Mouse (Mus musculus): ENCODE measurements around the gene Bgn. TPM values are rescaled to one million over a fixed set of nuclear protein-coding genes. Genes with fewer than 3 reads are reported as not detected.

Gene Bgn
- 100 to 1,000 TPM; 303 to 408 TPM for total RNA-seq (2021)
- long read RNA-seq, experiment 1, transcript Bgn-201 (8 exons, 2,419 nt): major isoform, 260 of 300 reads
- long read RNA-seq, experiment 1, partial matches to known transcripts: 36 of 300 reads
- long read RNA-seq, experiment 1, other reads (novel, unspliced or antisense): 4 of 300 reads
- long read RNA-seq, experiment 2, transcript Bgn-201 (8 exons, 2,419 nt): major isoform, 177 of 211 reads
- long read RNA-seq, experiment 2, partial matches to known transcripts: 16 of 211 reads
- long read RNA-seq, experiment 2, other reads (novel, unspliced or antisense): 18 of 211 reads

- DNase-seq: peak; percentile 27
These were observed at the start of gene Bgn for GRCm38 (mm10) chrX:73483484-73483810. Bgn (plus strand) TSS chrX:73483602.

- no peak for DNase-seq
These were observed 48.1 kb upstream of the Bgn start, which contains the start of gene Trex2 for GRCm38 (mm10) chrX:73435252-73435651. Trex2 (minus strand) TSS chrX:73435344.

- DNase-seq: no peak
These were observed 42.0 kb upstream of the Bgn start for GRCm38 (mm10) chrX:73441428-73441827.

GRCm38 (mm10) chrX:73451949-73452348, 31.5 kb upstream of the Bgn start:
- DNase-seq: peak; percentile 75

GRCm38 (mm10) chrX:73458877-73459392, 24.5 kb upstream of the Bgn start, which contains the start of gene Haus7:
Haus7 (minus strand) TSS chrX:73459044.
- DNase-seq: peak; percentile 78

- DNase-seq: no peak
These were observed 22.6 kb upstream of the Bgn start for GRCm38 (mm10) chrX:73460792-73461191.

- peak; percentile 35 for DNase-seq
These were observed 17.8 kb upstream of the Bgn start for GRCm38 (mm10) chrX:73465483-73466186.

GRCm38 (mm10) chrX:73467446-73468241, 15.8 kb upstream of the Bgn start:
- peak; percentile 29 for DNase-seq

- DNase-seq: no peak
These were observed 15.1 kb upstream of the Bgn start for GRCm38 (mm10) chrX:73468330-73468729.

- no peak for DNase-seq
These were observed 14.7 kb upstream of the Bgn start for GRCm38 (mm10) chrX:73468752-73469151.

GRCm38 (mm10) chrX:73471764-73472163, 11.6 kb upstream of the Bgn start:
- DNase-seq: no peak

GRCm38 (mm10) chrX:73474340-73475165, 8.8 kb upstream of the Bgn start:
- DNase-seq: peak; percentile 15

GRCm38 (mm10) chrX:73475658-73476256, 7.6 kb upstream of the Bgn start:
- DNase-seq: no peak

- no peak for DNase-seq
These were observed 6.8 kb upstream of the Bgn start for GRCm38 (mm10) chrX:73476621-73477020.

GRCm38 (mm10) chrX:73477500-73477899, 5.9 kb upstream of the Bgn start:
- no peak for DNase-seq

GRCm38 (mm10) chrX:73479656-73480055, 3.7 kb upstream of the Bgn start:
- no peak for DNase-seq

- DNase-seq: no peak
These were observed 3.1 kb upstream of the Bgn start for GRCm38 (mm10) chrX:73480334-73480733.

GRCm38 (mm10) chrX:73482643-73483483, 539 bp upstream of the Bgn start:
- DNase-seq: no peak

- DNase-seq: peak; percentile 26
These were observed 674 bp downstream of the Bgn start for GRCm38 (mm10) chrX:73484076-73484475.

GRCm38 (mm10) chrX:73484870-73485269, 1.5 kb downstream of the Bgn start:
- no peak for DNase-seq

Measured in gastrocnemius, postnatal 10 days (tissue).